In genomic region chr17:5057944-5058720, GRCm38 (mm10) we compare ENCODE assay signal across 8 mouse cellular contexts.
A peak's percentile ranks its signal among the peaks of the same experiment; 100 is the strongest.
DNase-seq lines count a peak whose midpoint lies in the region; ATAC-seq and TF ChIP-seq lines count a peak whose summit lies in the region.

No protein-coding gene starts in this region.

- peak overlapping the region; percentile 8 for H3K4me2 ChIP-seq in intestine, embryonic 16.5 days (ENCODE audit: low read depth, low read length)
- no peak overlapping the region for H3K4me2 ChIP-seq in liver, embryonic 16.5 days (ENCODE audit: low read depth, low read length)
- peak overlapping the region; percentile 21; the same call in 1 of the 2 replicates for H3K4me2 ChIP-seq in neural tube, embryonic 14.5 days (ENCODE audit: low read depth, low read length)

- 5% methylated on average over 10 of the region's 10 CpGs for WGBS in intestine, embryonic 16.5 days
- 27% methylated on average over 10 of the region's 10 CpGs for WGBS in liver, embryonic 16.5 days (ENCODE audit: insufficient replicate concordance)
- 8% methylated on average over 10 of the region's 10 CpGs for WGBS in neural tube, embryonic 14.5 days

- intact Hi-C loops in gastrocnemius, postnatal 36 days (cut with DNase I), result no loop called here

- H3K36me3 ChIP-seq in intestine, embryonic 16.5 days (ENCODE audit: control insufficient read depth, insufficient read depth, low read length), result no peaks in the 10 kb centered on the region
- H3K36me3 ChIP-seq in liver, embryonic 16.5 days (ENCODE audit: control insufficient read depth, insufficient read depth), result no peaks in the 10 kb centered on the region
- no peaks in the 10 kb centered on the region for H3K36me3 ChIP-seq in neural tube, embryonic 14.5 days (ENCODE audit: control insufficient read depth, insufficient read depth, low read length)

- H3K9ac ChIP-seq in intestine, embryonic 16.5 days (ENCODE audit: low read depth, low read length), result 0 out of 2 replicates have a peak overlapping the region, but pooled peaks have one; percentile 6
- no peak overlapping the region; the same call in 1 of the 2 replicates for H3K9ac ChIP-seq in liver, embryonic 16.5 days (ENCODE audit: low read depth, low read length)
- H3K9ac ChIP-seq in neural tube, embryonic 14.5 days (replicated peaks; ENCODE audit: low read depth, low read length), result no peak overlapping the region

- no peaks in the 10 kb centered on the region for H3K9me3 ChIP-seq in intestine, embryonic 16.5 days (ENCODE audit: control insufficient read depth, low read length)
- H3K9me3 ChIP-seq in liver, embryonic 16.5 days (replicated peaks; ENCODE audit: control insufficient read depth, low read length), result no peaks in the 10 kb centered on the region
- no peaks in the 10 kb centered on the region for H3K9me3 ChIP-seq in neural tube, embryonic 14.5 days (ENCODE audit: control insufficient read depth, low read length)

- ATAC-seq in intestine, embryonic 16.5 days, result peak; percentile 82
- peak; percentile 58 for ATAC-seq in liver, embryonic 16.5 days (ENCODE audit: low read depth)
- peak; percentile 74; the same call in 1 of the 2 replicates for ATAC-seq in neural tube, embryonic 14.5 days (ENCODE audit: low read depth)

- no peak for TF ChIP-seq CTCF in cortical plate, adult 2 months (IDR thresholded peaks at IDR 0.05; ENCODE audit: extremely low read depth, insufficient read depth, low read length)

- H3K27ac ChIP-seq in cortical plate, adult 2 months (ENCODE audit: insufficient read depth, low read length), result peak overlapping the region; percentile 51
- peak overlapping the region; percentile 69 for H3K27ac ChIP-seq in intestine, embryonic 16.5 days (ENCODE audit: low read length)
- H3K27ac ChIP-seq in liver, embryonic 16.5 days (ENCODE audit: low read length), result peak overlapping the region; percentile 57
- H3K27ac ChIP-seq in neural tube, embryonic 14.5 days (ENCODE audit: low read depth, low read length), result peak overlapping the region; percentile 56

- no peak for TF ChIP-seq POLR2A in cortical plate, adult 2 months (IDR thresholded peaks at IDR 0.05; ENCODE audit: extremely low read depth, insufficient read depth, low read length)

- H3K4me1 ChIP-seq in cortical plate, adult 2 months (ENCODE audit: control insufficient read depth, insufficient read depth, low read length), result peaks cover 17% of the 10 kb centered on the region
- peaks cover 61% of the 10 kb centered on the region for H3K4me1 ChIP-seq in intestine, embryonic 16.5 days (ENCODE audit: control insufficient read depth, insufficient read depth, low read length)
- H3K4me1 ChIP-seq in liver, embryonic 16.5 days (ENCODE audit: control insufficient read depth, low read depth, low read length), result peaks cover 28% of the 10 kb centered on the region
- peaks cover 35% of the 10 kb centered on the region for H3K4me1 ChIP-seq in neural tube, embryonic 14.5 days (ENCODE audit: control insufficient read depth, insufficient read depth, low read length)

- H3K4me3 ChIP-seq in cortical plate, adult 2 months (ENCODE audit: insufficient read depth, low read length), result no peak overlapping the region
- no peak overlapping the region; the same call in 1 of the 2 replicates for H3K4me3 ChIP-seq in intestine, embryonic 16.5 days (ENCODE audit: low read length)
- H3K4me3 ChIP-seq in liver, embryonic 16.5 days (ENCODE audit: low read depth, low read length), result no peak overlapping the region
- H3K4me3 ChIP-seq in neural tube, embryonic 14.5 days (ENCODE audit: low read depth, low read length), result no peak overlapping the region

- DNase-seq in layer of hippocampus, postnatal 10 days (ENCODE audit: low spot score in 2 of 2), result peak; percentile 34 to 52
- no peak for DNase-seq in layer of hippocampus, adult 11-12 months (ENCODE audit: low spot score)
- DNase-seq in gastrocnemius, postnatal 36 days, result peak; percentile 49 to 54
- no peak for DNase-seq in thymus, postnatal 14 days

- no peaks in the 10 kb centered on the region for H3K27me3 ChIP-seq in intestine, embryonic 16.5 days (replicated peaks; ENCODE audit: control insufficient read depth, insufficient read depth, low read length)
- no peaks in the 10 kb centered on the region for H3K27me3 ChIP-seq in liver, embryonic 16.5 days (ENCODE audit: control insufficient read depth, insufficient read depth, low read depth, low read length)
- H3K27me3 ChIP-seq in neural tube, embryonic 14.5 days (ENCODE audit: control insufficient read depth, insufficient read depth, low read length), result no peaks in the 10 kb centered on the region

Comparison
In these comparisons a context has a peak if more than half of its experiments do, and no peak if none do; other contexts are left out.
1. DNase-seq: peak in layer of hippocampus, postnatal 10 days (2 of 2) and gastrocnemius, postnatal 36 days (2 of 2); none in layer of hippocampus, adult 11-12 months (single experiment) and thymus, postnatal 14 days (single experiment).
2. Peak in every context shown above with its lines, with median percentiles within 50 percentile points of each other: H3K27ac ChIP-seq and ATAC-seq.